Mouse (Mus musculus) CH12.LX (cell line): Measurements from ENCODE around the gene 1700013G24Rik. TPM values are rescaled to one million over a fixed set of nuclear protein-coding genes. Genes with fewer than 3 reads are reported as not detected.
A peak's percentile ranks its signal among the peaks of the same experiment; 100 is the strongest.

Experiments used
- DNase-seq: peaks from one replicate; pipeline ENCODE4 v3.0.0-alpha.2; 2013; ENCODE audit errors: extremely low read depth
- H3K27ac ChIP-seq: 2 replicates; pipeline ENCODE4 v1.5.1; 2012; ENCODE audit warnings: low read depth, mild to moderate bottlenecking, control low read depth, moderate library complexity; ENCODE audit not compliant: insufficient read depth
- H3K27me3 ChIP-seq: replicated peaks from 2 replicates; pipeline ENCODE3; 2012; ENCODE audit warnings: inconsistent platforms
- H3K36me3 ChIP-seq, 2 experiments: replicated peaks in 1 of 2; 2 replicates each; pipeline versions ENCODE3 to v1.6.1; 2012; ENCODE audit warnings: inconsistent platforms in 1 of 2, low read length in 1 of 2, mild to moderate bottlenecking in 1 of 2, mixed read lengths in 1 of 2, moderate library complexity in 1 of 2; ENCODE audit not compliant: control insufficient read depth in 1 of 2, insufficient read depth in 1 of 2
- H3K4me1 ChIP-seq, 2 experiments: 2 replicates each; pipeline ENCODE4 v1.6.1; 2012; ENCODE audit warnings: inconsistent platforms in 1 of 2, moderate library complexity in 1 of 2; ENCODE audit not compliant: insufficient read depth in 2 of 2, control insufficient read depth in 1 of 2
- H3K4me2 ChIP-seq: 2 replicates; pipeline ENCODE4 v1.6.1; 2012; ENCODE audit warnings: low read depth, mild to moderate bottlenecking, control low read depth; ENCODE audit not compliant: poor library complexity, insufficient read depth, severe bottlenecking
- H3K4me3 ChIP-seq, 3 experiments: fragments of 150-350 bp in 1 of 3; sonication (generic) in 1 of 3; replicated peaks in 1 of 3; 2 replicates each; pipeline versions ENCODE3 to v1.5.1; 2011 to 2012; ENCODE audit warnings: low read depth in 2 of 3, low read length in 2 of 3, mild to moderate bottlenecking in 2 of 3, moderate library complexity in 2 of 3, control low read depth in 1 of 3, improper control_type of control experiment in 1 of 3, inconsistent platforms in 1 of 3, mixed read lengths in 1 of 3; ENCODE audit not compliant: poor library complexity in 1 of 3
- H3K79me2 ChIP-seq: replicated peaks from 2 replicates; pipeline ENCODE4 v1.6.1; 2012; ENCODE audit warnings: mild to moderate bottlenecking, moderate library complexity; ENCODE audit not compliant: control insufficient read depth, poor library complexity, insufficient read depth, severe bottlenecking; ENCODE audit errors: extremely low read depth
- H3K9ac ChIP-seq: 2 replicates; pipeline ENCODE4 v1.6.1; 2012; ENCODE audit warnings: low read depth, mild to moderate bottlenecking, control low read depth, moderate library complexity; ENCODE audit not compliant: insufficient read depth
- H3K9me3 ChIP-seq: replicated peaks from 2 replicates; pipeline ENCODE3; 2012; ENCODE audit warnings: low read length, inconsistent platforms, mixed read lengths
- CHD1 ChIP-seq: IDR thresholded peaks from 2 replicates; pipeline ENCODE4 v1.6.1; 2012; ENCODE audit warnings: low read depth, low read length, improper control_type of control experiment, inconsistent platforms
- CTCF ChIP-seq, 2 experiments: IDR thresholded peaks in 1 of 2; conservative IDR thresholded peaks in 1 of 2; 2 replicates each; pipeline ENCODE4 v1.5.1; 2011 to 2012; ENCODE audit warnings: low read depth in 2 of 2, low read length in 2 of 2, improper control_type of control experiment in 1 of 2, inconsistent platforms in 1 of 2, mild to moderate bottlenecking in 1 of 2, moderate library complexity in 1 of 2
- ELF1 ChIP-seq: IDR thresholded peaks from 2 replicates; pipeline ENCODE4 v1.6.1; 2014; ENCODE audit warnings: low read depth, mild to moderate bottlenecking, inconsistent platforms, low read length, improper control_type of control experiment
- MAZ ChIP-seq: IDR thresholded peaks from 2 replicates; pipeline ENCODE4 v1.6.1; 2012; ENCODE audit warnings: low read depth, mild to moderate bottlenecking, inconsistent platforms, low read length, improper control_type of control experiment, moderate library complexity
- MEF2A ChIP-seq: IDR thresholded peaks from 2 replicates; pipeline ENCODE4 v1.6.1; 2014; ENCODE audit warnings: low read depth, mild to moderate bottlenecking, inconsistent platforms, low read length, improper control_type of control experiment, borderline replicate concordance
- PAX5 ChIP-seq: IDR thresholded peaks from 2 replicates; pipeline ENCODE4 v1.6.1; 2012; ENCODE audit warnings: low read length, inconsistent platforms, mixed read lengths
- TCF12 ChIP-seq: IDR thresholded peaks from 2 replicates; pipeline ENCODE4 v1.6.1; 2014; ENCODE audit warnings: low read depth, mild to moderate bottlenecking, inconsistent platforms, low read length, improper control_type of control experiment
- USF1 ChIP-seq: IDR thresholded peaks from 2 replicates; pipeline ENCODE4 v1.6.1; 2014; ENCODE audit warnings: low read depth, mild to moderate bottlenecking, inconsistent platforms, low read length, improper control_type of control experiment
- ZC3H11A ChIP-seq: IDR thresholded peaks from 2 replicates; pipeline ENCODE4 v1.6.1; 2012; ENCODE audit warnings: low read depth, mild to moderate bottlenecking, inconsistent platforms, low read length, improper control_type of control experiment
- dilution Hi-C: fragments of 300-500 bp; cut with MboI; formaldehyde crosslinking; loops from 2 replicates; pipeline ENCODE4 v1.14.3; 2020; ENCODE audit warnings: low sequenced_read_pairs; ENCODE audit not compliant: extremely low pct_unique_long_range_greater_than_20kb, extremely low pct_ligation_motif_present
- in situ Hi-C: fragments of 300-500 bp; cut with MboI; formaldehyde crosslinking; loops from 3 replicates; pipeline ENCODE4 v1.14.3; 2019; ENCODE audit warnings: low sequenced_read_pairs, low pct_ligation_motif_present, low pct_unique_long_range_greater_than_20kb, mixed read lengths
- polyA plus RNA-seq: library from polyadenylated mRNA; unstranded; fragments of >175 nt; gene quantifications from 2 replicates; pipeline ENCODE4 v1.2.1, GENCODE M21; 2012; ENCODE audit warnings: low read depth; ENCODE audit not compliant: insufficient read length
- total RNA-seq, 2 experiments: library from RNA; depleted of rRNA; stranded (reverse); fragments of 300-350 nt in 1 of 2; fragments of >200 nt in 1 of 2; gene quantifications; 2 replicates each; pipeline ENCODE4 v1.2.3; 2012 to 2014

Gene 1700013G24Rik
- total and polyA plus RNA-seq, 3 experiments: not detected

DNA sequence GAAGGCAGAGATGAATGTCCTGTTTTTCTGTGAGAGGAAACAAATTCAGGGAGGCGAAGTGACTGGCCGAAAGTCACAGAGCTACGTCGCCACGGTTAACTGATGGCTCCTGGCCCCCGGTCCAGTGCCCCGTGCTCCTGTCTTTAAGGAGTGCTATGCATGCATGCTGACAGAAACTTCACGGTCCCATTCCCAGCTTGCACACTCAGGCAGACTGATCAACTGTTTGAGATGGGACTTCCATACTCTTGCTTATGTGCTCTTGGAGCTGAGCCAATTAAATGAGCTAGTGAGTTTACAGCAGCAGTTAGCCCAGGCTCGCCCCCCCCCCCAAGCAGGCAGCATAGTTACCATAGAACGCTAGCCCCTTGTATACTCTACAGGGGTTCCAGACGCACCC, 35.0 kb downstream of the 1700013G24Rik start:
- in situ Hi-C loops (no loop called here), dilution Hi-C loops (no loop called here)
- Histone ChIP-seq H3K79me2 (no peaks in the 10 kb centered on the region), H3K27ac (no peak overlapping the region), H3K9ac (no peak overlapping the region), H3K4me1 (peaks cover 16 to 57% of the 10 kb centered on the region in 2 experiments), H3K36me3 (no peaks in the 10 kb centered on the region), H3K9me3 (no peaks in the 10 kb centered on the region), H3K4me3 (no peak overlapping the region), H3K4me2 (no peak overlapping the region), H3K27me3 (no peaks in the 10 kb centered on the region)
- no peak for TF ChIP-seq ELF1
- no peak for DNase-seq

DNA sequence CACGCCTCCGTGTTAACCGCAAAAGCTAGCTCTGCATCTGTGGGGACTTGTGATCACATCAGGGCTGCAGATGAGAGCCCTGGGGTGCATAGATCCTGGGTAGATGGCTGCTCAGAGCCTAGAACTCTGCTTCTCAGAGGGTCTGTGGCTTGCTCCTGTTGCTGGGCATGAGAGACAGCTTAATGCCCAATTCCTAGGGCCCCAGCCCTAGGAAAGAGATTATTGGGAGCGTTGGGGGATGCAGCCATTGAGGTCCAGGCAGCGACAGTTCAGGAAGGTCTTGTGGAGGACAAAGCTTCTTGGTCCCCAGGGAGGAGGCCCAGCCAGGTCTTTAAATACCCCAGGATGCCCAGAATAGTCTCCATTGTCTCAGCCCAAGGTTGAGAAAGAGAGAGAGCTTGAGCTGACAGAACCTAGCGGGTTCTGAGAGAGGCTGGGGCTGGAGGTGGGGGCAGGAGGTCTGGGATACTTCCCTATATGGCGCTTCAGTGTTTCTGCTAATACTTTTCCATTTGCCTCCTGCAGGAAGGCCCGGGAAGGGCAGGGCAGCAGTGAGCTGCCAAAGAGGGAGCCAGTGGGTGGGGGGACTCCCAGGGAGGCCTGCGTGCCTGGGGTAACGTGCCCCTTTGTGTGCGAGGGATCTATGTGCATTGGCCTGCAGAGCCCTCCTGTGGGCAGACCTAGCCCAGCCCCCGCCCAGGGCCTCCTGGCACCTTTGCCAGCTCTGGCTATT, 35.7 kb downstream of the 1700013G24Rik start:
- no peak for TF ChIP-seq ZC3H11A
- TF ChIP-seq MEF2A: peak; percentile 38; the same call in 1 of the 2 replicates
- 0 out of 4 replicates have a peak, but pooled peaks of 1 of the 2 experiments have one; percentile 4 for TF ChIP-seq CTCF (conservative IDR thresholded peaks at IDR 0.05 in 1 of 2, IDR thresholded peaks at IDR 0.05 in 1 of 2; ENCODE audit: low read depth in 2 of 2, low read length in 2 of 2)
- in situ Hi-C loops (no loop called here), dilution Hi-C loops (no loop called here)
- Histone ChIP-seq H3K4me2 (peak overlapping the region; percentile 22; the same call in 1 of the 2 replicates), H3K9me3 (no peaks in the 10 kb centered on the region), H3K36me3 (no peaks in the 10 kb centered on the region), H3K27me3 (no peaks in the 10 kb centered on the region), H3K27ac (no peak overlapping the region), H3K79me2 (no peaks in the 10 kb centered on the region), H3K9ac (no peak overlapping the region), H3K4me1 (peaks cover 23 to 64% of the 10 kb centered on the region in 2 experiments), H3K4me3 (no peak overlapping the region)
- no peak for DNase-seq

DNA sequence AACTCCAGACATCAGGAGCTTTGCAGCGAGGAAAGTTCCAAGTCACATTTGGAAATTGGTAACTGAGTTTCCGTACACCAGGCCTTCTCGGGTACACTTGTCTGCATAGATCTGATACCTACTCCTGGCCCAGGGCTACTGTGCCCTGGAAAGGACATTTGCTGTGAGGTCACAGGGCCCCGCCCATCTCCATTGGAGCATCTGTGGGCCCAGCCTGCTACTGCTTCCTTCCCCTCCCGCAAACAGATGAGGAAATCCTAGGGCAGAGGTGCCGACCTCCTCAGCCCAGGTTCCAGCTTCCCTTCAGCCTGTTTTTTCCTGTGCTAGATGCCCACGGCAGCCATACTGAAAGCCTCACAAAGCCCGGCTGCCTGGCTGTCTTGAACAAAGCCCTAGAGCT, 36.9 kb downstream of the 1700013G24Rik start:
- DNase-seq: no peak
- H3K9ac ChIP-seq: no peak overlapping the region
- H3K4me1 ChIP-seq: peaks cover 33 to 77% of the 10 kb centered on the region in 2 experiments
- dilution Hi-C loops: no loop called here
- no peaks in the 10 kb centered on the region for H3K9me3 ChIP-seq
- in situ Hi-C loops: no loop called here
- TF ChIP-seq TCF12: no peak
- TF ChIP-seq USF1: no peak
- TF ChIP-seq CHD1: no peak
- no peak for TF ChIP-seq MAZ
- no peak for TF ChIP-seq PAX5
- TF ChIP-seq, all 38 proteins: peak for 0
- Histone ChIP-seq H3K4me3 (no peak overlapping the region), H3K27ac (no peak overlapping the region), H3K4me2 (no peak overlapping the region), H3K36me3 (no peaks in the 10 kb centered on the region), H3K79me2 (no peaks in the 10 kb centered on the region), H3K27me3 (no peaks in the 10 kb centered on the region)
